Mouse (Mus musculus) CD4-positive, CD25-positive, alpha-beta regulatory T cell, adult 2 months (primary cell): ENCODE measurements around the gene H60b.
"Not testable (repeated sequence)": the region's sequence is repeated elsewhere in the genome, so short reads cannot be mapped to it uniquely, and the experiment has no call there.

Experiments used
- DNase-seq: peaks from one replicate; pipeline ENCODE4 v3.0.0-alpha.2; 2012; ENCODE audit warnings: low read depth, low spot score

H60b gene

GRCm38 (mm10) chr10:22273684-22274305 lies 115.4 kb downstream of the H60b start:
- DNase-seq: peak; percentile 42

GRCm38 (mm10) chr10:22274445-22275057 lies 116.2 kb downstream of the H60b start:
- DNase-seq: no peak

DNA sequence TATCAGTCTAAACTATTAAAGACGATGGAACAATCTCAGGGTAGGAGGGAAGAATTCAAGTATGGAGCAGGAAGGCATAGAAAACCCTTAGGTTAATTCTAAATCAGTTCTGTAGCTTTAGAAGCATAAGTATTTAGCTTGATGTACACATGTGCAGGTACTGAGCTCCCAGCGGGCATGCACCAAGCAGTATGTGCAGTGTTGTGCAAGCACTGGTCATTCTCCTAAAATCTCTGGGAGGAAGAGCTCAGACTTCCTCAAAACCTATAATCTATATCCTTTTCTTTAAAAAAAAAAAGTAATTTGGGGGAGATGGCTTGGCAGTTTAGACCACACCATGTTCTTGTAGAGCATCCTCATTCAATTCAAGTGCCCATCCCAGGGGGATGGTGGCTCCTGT lies 120.1 kb downstream of the H60b start:
- not testable (repeated sequence) for DNase-seq

GRCm38 (mm10) chr10:22282816-22283215 lies 124.4 kb downstream of the H60b start:
- peak; percentile 45 for DNase-seq

GRCm38 (mm10) chr10:22295676-22296075 lies 137.3 kb downstream of the H60b start:
- DNase-seq: peak; percentile 42

- DNase-seq: peak; percentile 10
Observed at GRCm38 (mm10) chr10:22297033-22297762, 138.8 kb downstream of the H60b start.

DNA sequence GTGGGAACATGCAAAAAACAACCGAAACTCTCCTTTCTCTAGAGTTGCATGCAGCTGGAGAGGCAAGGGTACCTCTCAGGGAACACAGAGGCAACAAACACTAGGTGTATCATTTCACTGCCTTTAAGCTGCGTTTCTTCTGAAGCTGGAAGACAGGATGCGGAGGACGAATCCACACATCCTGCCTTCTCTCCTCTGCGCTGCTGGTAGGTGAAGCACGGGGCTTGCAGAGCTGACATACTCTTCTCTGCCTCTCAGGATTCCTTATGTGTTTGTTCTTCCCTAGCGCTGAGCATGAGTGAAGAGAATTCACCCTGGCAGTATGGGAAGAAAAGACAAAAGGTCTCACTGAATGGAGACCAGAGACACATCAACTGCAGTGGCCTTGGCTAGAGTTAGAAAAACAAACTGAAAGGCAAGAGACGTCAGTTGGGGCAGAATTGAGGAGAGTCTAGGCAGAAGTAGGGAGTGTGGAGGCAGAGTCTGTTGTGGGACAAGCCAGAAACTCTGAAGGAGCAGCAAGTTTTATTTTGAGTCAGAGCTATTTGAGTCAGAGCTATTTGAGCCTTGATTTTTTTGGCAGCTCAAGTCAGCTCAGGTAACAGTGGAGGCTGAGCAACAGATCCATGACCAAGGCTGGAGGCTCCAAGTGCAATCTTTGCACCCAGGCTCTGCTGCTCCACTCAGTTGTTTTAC lies 139.5 kb downstream of the H60b start:
- peak; percentile 64 for DNase-seq

GRCm38 (mm10) chr10:22299324-22299723 lies 140.9 kb downstream of the H60b start:
- DNase-seq: peak; percentile 84

- DNase-seq: peak; percentile 67
Observed at GRCm38 (mm10) chr10:22301641-22302040, 143.3 kb downstream of the H60b start.

- peak; percentile 84 for DNase-seq
Observed at GRCm38 (mm10) chr10:22302344-22303057, 144.1 kb downstream of the H60b start.

- DNase-seq: peak; percentile 72
Observed at GRCm38 (mm10) chr10:22303736-22304135, 145.3 kb downstream of the H60b start.

- DNase-seq: peak; percentile 48
Observed at GRCm38 (mm10) chr10:22305801-22306200, 147.4 kb downstream of the H60b start.

- DNase-seq: peak; percentile 94
Observed at GRCm38 (mm10) chr10:22306452-22306851, 148.1 kb downstream of the H60b start.

DNA sequence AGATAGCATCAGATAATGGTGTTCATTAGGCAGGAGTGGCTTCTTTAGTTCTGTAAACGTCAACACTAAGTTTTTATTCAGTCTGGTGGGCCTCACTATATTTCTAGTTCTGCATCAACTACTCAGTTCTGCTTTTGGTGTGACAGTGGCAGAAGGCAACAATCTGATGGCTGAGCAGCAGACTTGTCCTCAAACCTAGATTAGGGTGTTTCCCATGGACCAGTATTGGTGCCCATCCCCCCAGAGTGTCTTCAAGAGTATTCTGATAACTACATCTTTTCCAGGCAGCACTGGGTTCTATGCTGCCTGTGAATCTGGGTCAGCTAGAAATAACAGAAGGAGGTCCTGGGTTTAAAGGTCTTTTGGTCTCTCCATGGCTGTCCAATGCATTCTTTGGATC lies 149.8 kb downstream of the H60b start:
- no peak for DNase-seq

DNA sequence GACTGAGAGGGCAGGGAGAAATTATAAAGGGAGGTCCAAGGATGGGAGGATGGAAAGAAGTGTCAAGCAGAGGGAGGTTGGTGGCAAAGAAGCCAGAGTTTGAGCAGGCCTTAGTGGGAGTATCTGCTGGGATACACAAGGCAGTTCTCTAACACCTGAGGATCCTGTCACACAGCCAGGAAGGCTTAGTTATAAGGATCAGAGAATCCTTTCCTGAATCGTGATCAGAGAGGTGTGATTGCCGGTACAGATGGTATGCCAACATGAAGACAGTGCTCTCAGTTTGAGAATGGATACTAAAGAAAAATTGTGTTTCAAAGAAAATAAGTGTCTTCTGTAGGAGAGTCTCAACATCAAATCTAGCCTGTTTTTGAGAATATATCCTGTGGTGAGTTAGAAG lies 164.5 kb downstream of the H60b start:
- DNase-seq: no peak
